Mouse (Mus musculus) embryonic facial prominence, embryonic 13.5 days (tissue): ENCODE measurements around the gene Rassf6. TPM values are rescaled to one million over a fixed set of nuclear protein-coding genes. Genes with fewer than 3 reads are reported as not detected.

Source experiments
- ATAC-seq: fragments of 200-750 bp; cut with Nextera tagmentation; 2 replicates; pipeline ENCODE4 v1.8.0; 2017; ENCODE audit warnings: low read depth; ENCODE audit not compliant: insufficient number of reproducible peaks, insufficient read depth, low FRiP score, low TSS enrichment
- H3K27ac ChIP-seq: fragments of 300-500 bp; sonication (generic); 2 replicates; pipeline ENCODE4 v1.5.1; 2015; ENCODE audit warnings: moderate library complexity, mild to moderate bottlenecking, inconsistent platforms
- H3K27me3 ChIP-seq: fragments of 300-500 bp; sonication (generic); 2 replicates; pipeline ENCODE4 v1.6.1; 2015; ENCODE audit warnings: mild to moderate bottlenecking, inconsistent platforms
- H3K36me3 ChIP-seq: fragments of 300-500 bp; sonication (generic); 2 replicates; pipeline ENCODE4 v1.6.1; 2015; ENCODE audit warnings: mild to moderate bottlenecking, inconsistent platforms
- H3K4me1 ChIP-seq: fragments of 300-500 bp; sonication (generic); 2 replicates; pipeline ENCODE4 v1.6.1; 2015; ENCODE audit warnings: inconsistent platforms
- H3K4me2 ChIP-seq: fragments of 300-500 bp; sonication (generic); 2 replicates; pipeline ENCODE4 v1.6.1; 2015; ENCODE audit warnings: moderate library complexity, mild to moderate bottlenecking, inconsistent platforms
- H3K4me3 ChIP-seq: fragments of 300-500 bp; sonication (generic); 2 replicates; pipeline ENCODE4 v1.5.1; 2015; ENCODE audit warnings: mild to moderate bottlenecking, inconsistent platforms
- H3K9ac ChIP-seq: fragments of 300-500 bp; sonication (generic); 2 replicates; pipeline ENCODE4 v1.6.1; 2015; ENCODE audit warnings: mild to moderate bottlenecking, inconsistent platforms
- H3K9me3 ChIP-seq: fragments of 300-500 bp; sonication (generic); 2 replicates; pipeline ENCODE4 v1.6.1; 2016; ENCODE audit warnings: inconsistent platforms
- WGBS: fragments of 180-500 bp; shearing (Covaris S2); methylation state at CpG from one replicate; pipeline ENCODE4 v1.1.7; 2015; ENCODE audit warnings: mixed read lengths; 5-methylcytosine and 5-hydroxymethylcytosine counted together
- polyA plus RNA-seq: library from polyadenylated mRNA; unstranded; fragments of >200 nt; fragmentation: Nextera tagmentation; extraction: Ambion mirVana; gene quantifications from 2 replicates; pipeline ENCODE4 v1.2.1, GENCODE M21; 2015

Rassf6 gene
- polyA plus RNA-seq, 1 experiment from 2014 or later = 1.5 TPM

GRCm38 (mm10) chr5:90654798-90655197 lies 14.3 kb upstream of the Rassf6 start:
- no peak overlapping the region for H3K27ac ChIP-seq
- no peaks in the 10 kb centered on the region for H3K9me3 ChIP-seq
- H3K9ac ChIP-seq = no peak overlapping the region
- H3K4me2 ChIP-seq = no peak overlapping the region
- no peak for ATAC-seq
- H3K27me3 ChIP-seq = peaks cover 13% of the 10 kb centered on the region
- H3K4me1 ChIP-seq = peaks cover 16% of the 10 kb centered on the region
- WGBS = 74% methylated on average over 5 of the region's 5 CpGs
- H3K36me3 ChIP-seq = no peaks in the 10 kb centered on the region
- H3K4me3 ChIP-seq = no peak overlapping the region

GRCm38 (mm10) chr5:90652724-90653123 lies 12.3 kb upstream of the Rassf6 start:
- 5% methylated on average over 3 of the region's 3 CpGs for WGBS
- no peak for ATAC-seq
- peaks cover 6% of the 10 kb centered on the region; the same call in 1 of the 2 replicates for H3K27me3 ChIP-seq
- no peaks in the 10 kb centered on the region for H3K36me3 ChIP-seq
- H3K9me3 ChIP-seq = no peaks in the 10 kb centered on the region
- no peak overlapping the region for H3K9ac ChIP-seq
- H3K4me2 ChIP-seq = no peak overlapping the region
- no peak overlapping the region for H3K27ac ChIP-seq
- H3K4me1 ChIP-seq = peaks cover 16% of the 10 kb centered on the region
- H3K4me3 ChIP-seq = no peak overlapping the region

- Histone ChIP-seq H3K27ac (no peak overlapping the region), H3K4me3 (no peak overlapping the region), H3K4me2 (no peak overlapping the region), H3K9ac (no peak overlapping the region), H3K4me1 (peaks cover 6% of the 10 kb centered on the region), H3K36me3 (no peaks in the 10 kb centered on the region), H3K9me3 (no peaks in the 10 kb centered on the region), H3K27me3 (peaks cover 6% of the 10 kb centered on the region; the same call in 1 of the 2 replicates)
- 66% methylated on average over 5 of the region's 5 CpGs for WGBS
- ATAC-seq = no peak
These were observed 10.2 kb upstream of the Rassf6 start for GRCm38 (mm10) chr5:90650466-90651150.

GRCm38 (mm10) chr5:90647473-90647872 lies 7.0 kb upstream of the Rassf6 start:
- H3K36me3 ChIP-seq = no peaks in the 10 kb centered on the region
- H3K27me3 ChIP-seq = no peaks in the 10 kb centered on the region
- ATAC-seq = no peak
- H3K27ac ChIP-seq = no peak overlapping the region
- H3K9me3 ChIP-seq = no peaks in the 10 kb centered on the region
- H3K9ac ChIP-seq = no peak overlapping the region
- no peak overlapping the region for H3K4me2 ChIP-seq
- no peaks in the 10 kb centered on the region for H3K4me1 ChIP-seq
- no peak overlapping the region for H3K4me3 ChIP-seq
- WGBS = 65% methylated on average over 5 of the region's 5 CpGs

- Histone ChIP-seq H3K27me3 (no peaks in the 10 kb centered on the region; the same call in 1 of the 2 replicates), H3K36me3 (no peaks in the 10 kb centered on the region), H3K9ac (no peak overlapping the region), H3K4me2 (no peak overlapping the region), H3K9me3 (no peaks in the 10 kb centered on the region), H3K4me1 (no peaks in the 10 kb centered on the region), H3K27ac (no peak overlapping the region), H3K4me3 (no peak overlapping the region)
- WGBS = 82% methylated on average over 5 of the region's 5 CpGs
- ATAC-seq = no peak
These were observed 5.9 kb upstream of the Rassf6 start for GRCm38 (mm10) chr5:90646398-90646797.

- Histone ChIP-seq H3K9me3 (no peaks in the 10 kb centered on the region), H3K9ac (no peak overlapping the region), H3K36me3 (no peaks in the 10 kb centered on the region), H3K27ac (no peak overlapping the region), H3K4me1 (peaks cover under 1% of the 10 kb centered on the region), H3K4me3 (no peak overlapping the region), H3K4me2 (no peak overlapping the region), H3K27me3 (peaks cover 6% of the 10 kb centered on the region)
- 79% methylated on average over 3 of the region's 3 CpGs for WGBS
- no peak for ATAC-seq
These were observed 5.1 kb upstream of the Rassf6 start for GRCm38 (mm10) chr5:90645579-90645978.

- Histone ChIP-seq H3K9ac (no peak overlapping the region), H3K4me2 (no peak overlapping the region), H3K4me3 (no peak overlapping the region), H3K4me1 (peaks cover 7% of the 10 kb centered on the region), H3K36me3 (no peaks in the 10 kb centered on the region), H3K27ac (no peak overlapping the region), H3K27me3 (peaks cover 17% of the 10 kb centered on the region), H3K9me3 (no peaks in the 10 kb centered on the region)
- ATAC-seq = no peak
- 69% methylated on average over 10 of the region's 10 CpGs for WGBS
These were observed 757 bp upstream of the Rassf6 start for GRCm38 (mm10) chr5:90641218-90641610.

GRCm38 (mm10) chr5:90634885-90635284 lies 5.6 kb downstream of the Rassf6 start:
- no peak for ATAC-seq
- H3K4me1 ChIP-seq = no peaks in the 10 kb centered on the region
- H3K36me3 ChIP-seq = no peaks in the 10 kb centered on the region
- H3K27ac ChIP-seq = no peak overlapping the region
- no peak overlapping the region for H3K4me3 ChIP-seq
- H3K27me3 ChIP-seq = peaks cover 6% of the 10 kb centered on the region; the same call in 1 of the 2 replicates
- no peak overlapping the region for H3K9ac ChIP-seq
- 57% methylated on average over 7 of the region's 7 CpGs for WGBS
- H3K4me2 ChIP-seq = no peak overlapping the region
- no peaks in the 10 kb centered on the region for H3K9me3 ChIP-seq

- Histone ChIP-seq H3K27me3 (no peaks in the 10 kb centered on the region), H3K27ac (no peak overlapping the region), H3K9me3 (no peaks in the 10 kb centered on the region), H3K4me2 (no peak overlapping the region), H3K4me1 (peaks cover 2% of the 10 kb centered on the region; the same call in 1 of the 2 replicates), H3K4me3 (no peak overlapping the region), H3K9ac (no peak overlapping the region), H3K36me3 (no peaks in the 10 kb centered on the region)
- no peak for ATAC-seq
- 77% methylated on average over 1 of the region's 1 CpGs for WGBS
These were observed 11.9 kb downstream of the Rassf6 start for GRCm38 (mm10) chr5:90628530-90628929.

GRCm38 (mm10) chr5:90628011-90628410 lies 12.4 kb downstream of the Rassf6 start:
- Histone ChIP-seq H3K27ac (no peak overlapping the region), H3K9me3 (no peaks in the 10 kb centered on the region), H3K4me2 (no peak overlapping the region), H3K9ac (no peak overlapping the region), H3K27me3 (no peaks in the 10 kb centered on the region), H3K4me1 (peaks cover 5% of the 10 kb centered on the region; the same call in 1 of the 2 replicates), H3K4me3 (no peak overlapping the region), H3K36me3 (no peaks in the 10 kb centered on the region)
- 76% methylated on average over 3 of the region's 3 CpGs for WGBS
- no peak for ATAC-seq

- Histone ChIP-seq H3K4me1 (peaks cover 5% of the 10 kb centered on the region; the same call in 1 of the 2 replicates), H3K27me3 (no peaks in the 10 kb centered on the region), H3K27ac (no peak overlapping the region), H3K4me2 (no peak overlapping the region), H3K4me3 (no peak overlapping the region), H3K36me3 (no peaks in the 10 kb centered on the region), H3K9me3 (no peaks in the 10 kb centered on the region), H3K9ac (no peak overlapping the region)
- WGBS = 88% methylated on average over 4 of the region's 4 CpGs
- ATAC-seq = no peak
These were observed 13.0 kb downstream of the Rassf6 start for GRCm38 (mm10) chr5:90627423-90627822.

- 83% methylated on average over 18 of the region's 18 CpGs for WGBS
- H3K4me1 ChIP-seq = peaks cover 5% of the 10 kb centered on the region; the same call in 1 of the 2 replicates
- H3K27ac ChIP-seq = no peak overlapping the region
- H3K4me3 ChIP-seq = no peak overlapping the region
- no peaks in the 10 kb centered on the region for H3K27me3 ChIP-seq
- no peak for ATAC-seq
- H3K4me2 ChIP-seq = no peak overlapping the region
- H3K36me3 ChIP-seq = no peaks in the 10 kb centered on the region
- no peak overlapping the region for H3K9ac ChIP-seq
- no peaks in the 10 kb centered on the region for H3K9me3 ChIP-seq
These were observed 15.6 kb downstream of the Rassf6 start for GRCm38 (mm10) chr5:90624708-90625425.
